Mouse (Mus musculus) common myeloid progenitor, adult 5-6 weeks (primary cell): ENCODE data around the gene Mrps27. TPM values are rescaled to one million over a fixed set of nuclear protein-coding genes. Genes with fewer than 3 reads are reported as not detected.
A peak's percentile ranks its signal among the peaks of the same experiment; 100 is the strongest.
"Not testable (repeated sequence)": the region's sequence is repeated elsewhere in the genome, so short reads cannot be mapped to it uniquely, and the experiment has no call there.

Source experiments
- ATAC-seq: replicated peaks from 2 replicates; pipeline ENCODE4 v1.8.0; 2016; ENCODE audit warnings: low read depth, mild to moderate bottlenecking, moderate TSS enrichment, inconsistent platforms; ENCODE audit not compliant: poor library complexity, severe bottlenecking
- total RNA-seq: library from RNA; stranded (forward); fragments of 200-1000, 187-1606 nt; gene quantifications from 2 replicates; pipeline ENCODE4 v1.2.3, GENCODE M21; 2017

Gene Mrps27
- total RNA-seq, result 28.6 and 35.0 TPM in 2 replicates

DNA sequence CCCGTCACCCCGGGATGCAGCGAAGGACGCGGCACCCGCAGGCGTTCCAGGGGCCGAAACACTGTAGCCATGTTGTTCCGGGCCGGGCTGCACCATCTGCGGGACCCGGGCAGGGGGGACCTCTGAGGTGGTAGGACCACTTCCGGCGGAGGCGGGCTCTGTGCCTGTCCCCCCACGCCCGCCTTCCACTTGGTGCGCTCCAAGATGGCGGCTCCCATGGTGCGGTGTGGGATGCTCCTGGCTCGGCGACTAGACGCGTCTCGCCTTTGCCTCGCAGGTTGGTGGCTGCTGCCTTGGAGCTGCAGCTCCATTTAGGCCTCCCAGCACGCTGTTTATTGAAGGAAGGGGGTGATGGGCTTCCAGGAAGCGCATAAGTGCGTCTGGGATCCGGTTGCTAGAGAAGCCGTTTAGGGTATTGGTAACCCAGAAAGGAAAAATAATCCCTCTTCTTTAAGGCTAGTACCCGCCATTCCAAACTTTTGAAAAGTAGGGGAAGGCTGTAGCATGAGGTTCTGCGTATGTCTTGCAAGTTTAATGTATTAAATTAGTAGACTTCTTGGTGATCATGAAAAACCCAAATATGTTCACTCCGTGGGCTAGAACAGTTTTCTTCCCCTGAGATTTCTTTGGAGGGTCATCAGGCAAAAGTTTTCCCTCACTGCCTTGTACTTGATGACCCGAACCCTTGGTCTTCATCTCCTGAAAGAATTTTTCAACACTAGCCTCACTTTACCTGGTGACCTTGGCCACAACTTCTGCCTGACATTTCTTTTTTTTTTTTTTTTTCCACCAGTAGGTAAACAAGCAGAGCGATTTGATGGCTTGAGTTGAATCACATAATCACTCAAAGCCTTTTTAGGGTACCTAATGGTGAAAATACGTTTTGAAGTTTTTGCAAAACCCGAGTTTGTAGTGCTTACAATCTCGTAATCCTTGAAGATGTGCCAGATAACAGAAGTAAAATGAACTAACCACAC is at the start of gene Mrps27, which contains the start of gene Ptcd2:
Gene Mrps27 (plus strand): TSS at position 188 of the 977 bp plus-strand sequence.
Gene Ptcd2 (minus strand): TSS at position 107 of the 977 bp plus-strand sequence.
- peak; percentile 100 for ATAC-seq

DNA sequence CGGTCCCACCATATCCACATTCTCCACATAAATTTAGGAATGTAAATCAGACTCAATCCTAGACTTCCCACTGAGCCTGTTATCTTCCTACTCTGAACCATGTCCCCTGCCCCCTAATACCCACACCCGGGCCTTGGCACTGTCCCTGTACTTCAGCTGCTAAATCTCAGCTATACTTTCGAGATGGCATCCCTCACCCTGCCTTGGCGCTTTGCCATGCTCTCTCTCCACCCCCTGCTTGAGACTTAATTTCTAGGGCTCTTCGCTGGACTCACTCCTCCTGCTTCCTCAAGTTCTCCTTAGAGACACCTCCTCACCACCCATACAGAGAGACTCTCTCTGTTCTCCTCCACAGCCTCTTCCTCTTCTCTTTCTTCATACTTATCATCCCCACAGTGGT is 44.7 kb upstream of the Mrps27 start:
- no peak for ATAC-seq

DNA sequence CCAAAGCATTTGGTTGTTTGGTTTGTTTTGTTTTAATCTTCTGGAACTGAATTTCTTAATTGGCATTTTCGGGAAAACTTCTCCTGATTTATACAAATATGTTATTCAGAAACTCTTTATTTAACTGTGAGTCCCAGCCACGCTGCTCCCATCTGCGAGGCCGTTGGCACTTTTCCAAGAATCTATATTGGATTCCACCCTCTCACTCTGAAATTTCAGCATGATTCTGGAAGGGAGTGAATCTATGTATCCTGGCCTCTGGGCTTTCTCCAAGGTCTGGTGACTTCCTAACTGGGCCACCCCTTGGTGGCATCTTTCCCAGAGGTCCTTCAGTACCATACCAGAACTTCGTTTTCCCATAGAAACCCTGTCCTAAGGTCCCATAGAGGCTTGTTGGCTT is 40.7 kb upstream of the Mrps27 start:
- no peak for ATAC-seq

DNA sequence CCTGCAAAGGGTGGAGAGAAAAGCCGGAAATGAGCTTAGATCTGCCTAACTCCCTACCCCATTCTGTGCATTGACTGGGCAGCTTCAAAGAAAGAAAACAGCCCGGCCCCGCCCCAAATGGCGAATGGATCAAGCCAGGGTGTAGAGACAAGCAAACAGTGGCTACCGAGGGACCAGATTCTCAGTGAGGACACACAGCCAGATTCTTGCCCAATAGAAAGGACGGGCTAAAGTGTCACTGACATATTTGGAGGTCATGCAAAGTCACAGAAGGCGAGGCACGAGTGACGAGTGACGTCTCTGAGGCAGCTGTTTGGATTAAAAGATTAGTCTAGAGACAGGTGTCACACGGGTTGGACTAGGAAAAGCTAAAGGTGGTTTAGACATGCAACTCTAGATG is 40.2 kb upstream of the Mrps27 start:
- no peak for ATAC-seq

DNA sequence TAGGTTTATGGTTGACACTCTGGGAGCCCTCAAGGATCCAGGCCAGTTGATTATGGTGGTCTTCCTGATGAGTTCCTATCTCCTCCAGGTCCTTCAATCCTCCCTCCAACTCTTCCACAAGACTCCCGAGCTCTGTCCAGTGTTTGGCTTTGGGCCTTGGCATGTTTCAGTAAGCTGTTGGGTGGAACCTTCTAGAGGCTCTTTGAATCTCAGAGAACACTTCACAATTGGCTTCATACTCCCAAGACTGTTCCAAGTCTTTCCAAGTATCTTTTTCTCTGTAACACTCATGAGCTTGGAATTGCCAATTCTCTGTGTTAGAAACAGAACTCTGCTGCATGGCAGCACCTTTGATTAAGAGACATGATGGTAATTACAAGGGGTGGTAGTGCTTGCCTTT is 39.4 kb upstream of the Mrps27 start:
- ATAC-seq, result no peak

DNA sequence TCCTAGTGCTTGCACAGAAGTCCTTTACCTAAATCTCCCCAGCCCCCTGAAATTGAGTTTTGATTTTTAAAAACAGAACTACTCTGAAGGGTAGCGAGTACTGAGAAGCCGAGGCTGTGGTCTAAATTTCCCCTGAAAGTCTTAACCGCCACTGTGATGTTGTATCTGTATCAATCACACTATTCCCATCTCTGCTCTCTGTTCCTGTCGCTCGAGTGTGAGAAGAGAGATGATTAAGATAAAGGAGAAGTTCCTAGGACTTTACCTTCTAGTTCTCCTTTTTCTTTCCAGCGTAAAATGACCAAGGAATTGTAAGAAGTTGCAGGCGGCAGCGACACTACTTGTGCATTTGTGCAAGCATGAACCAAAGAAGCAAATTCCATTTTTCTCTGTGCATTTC is 38.4 kb upstream of the Mrps27 start:
- ATAC-seq, result 0 out of 2 replicates have a peak, but pooled peaks have one; percentile 25

DNA sequence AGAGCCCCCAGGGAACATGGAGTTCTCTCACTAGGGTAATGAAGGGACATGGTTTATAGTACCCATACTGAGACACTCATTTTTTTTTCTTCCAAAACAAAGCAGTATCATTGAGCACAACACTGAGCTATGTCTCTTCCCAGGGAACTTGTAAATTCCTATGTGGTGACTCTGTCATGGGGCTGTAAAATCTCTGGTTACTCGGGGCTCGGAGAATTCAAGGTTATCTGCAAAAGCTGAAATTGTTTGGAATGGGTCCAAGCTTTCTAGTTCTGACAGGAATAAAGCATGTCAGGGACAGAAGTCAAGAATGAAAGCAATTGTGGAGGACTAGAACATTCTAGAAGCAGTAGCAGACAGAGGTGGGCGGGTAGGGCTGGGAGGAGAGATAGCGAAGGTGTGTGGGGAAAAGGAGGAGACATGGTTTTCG is 36.6 kb upstream of the Mrps27 start:
- no peak for ATAC-seq

DNA sequence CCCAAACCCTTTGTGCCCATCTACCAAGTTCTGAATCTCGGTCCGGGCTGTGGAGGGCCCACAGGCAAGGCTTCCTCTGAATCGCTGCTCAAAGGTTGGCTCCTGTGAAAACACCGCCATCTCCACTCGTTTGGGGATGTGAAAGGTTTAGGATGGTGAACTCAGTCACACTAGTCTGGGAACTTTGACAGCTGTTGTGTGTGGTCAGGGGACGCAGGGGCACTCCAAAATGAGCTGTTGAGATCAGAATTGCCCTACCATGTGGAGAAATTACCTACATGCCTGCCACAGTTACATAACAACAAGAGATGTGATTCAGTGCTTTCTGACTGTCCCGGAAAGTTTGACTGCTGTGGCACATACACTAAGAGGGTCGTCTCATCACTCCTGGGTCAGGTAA is 36.2 kb upstream of the Mrps27 start:
- ATAC-seq, result no peak

DNA sequence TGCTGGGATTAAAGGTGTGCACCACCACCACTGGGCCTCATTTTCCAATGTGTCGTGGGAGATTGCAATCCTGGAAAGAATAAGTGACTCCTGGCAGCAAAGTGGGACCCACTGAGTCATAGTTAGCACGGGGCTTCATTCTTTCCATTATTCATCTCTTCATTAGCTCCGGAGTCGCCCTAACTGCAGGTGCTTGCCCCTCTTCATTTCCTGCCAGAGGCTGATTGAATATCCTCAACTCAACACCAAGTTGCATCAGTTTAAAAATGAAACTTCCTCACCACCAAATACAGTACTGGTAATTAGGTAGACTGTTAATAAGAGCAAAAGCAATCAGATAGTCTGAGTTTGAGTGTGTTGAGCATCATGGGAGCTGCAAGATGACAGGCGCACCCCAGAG is 30.5 kb upstream of the Mrps27 start:
- no peak for ATAC-seq

DNA sequence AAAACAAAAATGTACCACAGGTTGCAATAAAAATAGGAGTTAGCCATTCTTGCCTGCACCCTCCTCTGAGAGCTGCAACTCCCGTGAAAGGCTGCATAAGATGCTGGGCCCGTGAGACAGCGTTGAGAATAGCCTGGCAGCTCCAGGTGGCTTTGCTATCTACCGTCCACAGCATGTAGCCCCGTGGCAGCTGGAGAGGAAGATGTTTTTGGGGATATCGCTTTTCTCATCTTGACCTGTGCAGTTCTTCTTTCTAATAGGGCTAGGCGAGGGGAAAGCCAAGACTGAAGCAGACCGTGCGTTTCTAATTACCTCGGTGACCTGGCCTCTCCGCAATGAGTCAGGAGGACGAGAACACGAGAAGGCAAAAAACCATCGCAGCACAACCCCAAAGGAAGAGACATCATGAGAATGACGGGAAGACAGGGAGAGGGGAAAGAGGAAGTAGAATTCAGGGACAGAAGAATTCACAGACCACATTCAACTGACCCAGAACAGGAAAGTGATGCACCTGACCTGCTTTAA is 29.9 kb upstream of the Mrps27 start:
- ATAC-seq, result peak; percentile 42

DNA sequence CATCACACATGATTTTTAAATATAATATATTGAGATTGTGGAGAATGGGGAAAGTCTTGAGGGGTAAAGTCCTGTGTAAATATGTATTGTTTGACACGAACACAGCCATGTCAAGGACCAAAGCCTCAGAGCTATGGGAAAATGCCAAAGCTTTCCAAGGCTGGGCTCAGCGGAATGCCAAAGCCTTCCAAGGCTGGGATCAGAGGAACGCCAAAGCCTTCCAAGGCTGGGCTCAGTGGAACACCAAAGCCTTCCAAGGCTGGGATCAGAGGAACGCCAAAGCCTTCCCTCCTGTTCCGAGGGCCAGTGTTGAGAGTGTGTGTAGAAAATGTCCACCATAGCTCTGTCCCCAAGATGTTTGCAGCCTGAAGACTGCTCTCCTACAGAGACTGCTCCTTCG is 28.2 kb upstream of the Mrps27 start:
- no peak for ATAC-seq

DNA sequence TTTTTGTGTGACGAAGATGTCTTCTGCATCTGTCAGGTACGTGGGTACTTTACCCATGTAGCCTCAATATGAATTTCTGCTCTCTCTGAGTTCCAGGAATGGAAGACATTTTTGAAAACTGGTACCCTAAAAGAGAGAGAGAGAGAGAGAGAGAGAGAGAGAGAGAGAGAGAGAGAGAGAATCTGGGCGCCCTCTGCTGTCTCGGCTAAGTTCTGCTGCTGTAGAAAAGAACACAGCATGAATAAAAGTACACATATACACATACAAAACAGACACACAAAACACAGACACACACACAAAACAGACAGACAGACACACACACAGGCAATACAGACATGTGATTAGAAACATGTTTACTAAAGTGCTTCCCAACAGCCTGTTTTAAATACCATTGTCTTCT is 27.5 kb upstream of the Mrps27 start:
- ATAC-seq, result no peak

DNA sequence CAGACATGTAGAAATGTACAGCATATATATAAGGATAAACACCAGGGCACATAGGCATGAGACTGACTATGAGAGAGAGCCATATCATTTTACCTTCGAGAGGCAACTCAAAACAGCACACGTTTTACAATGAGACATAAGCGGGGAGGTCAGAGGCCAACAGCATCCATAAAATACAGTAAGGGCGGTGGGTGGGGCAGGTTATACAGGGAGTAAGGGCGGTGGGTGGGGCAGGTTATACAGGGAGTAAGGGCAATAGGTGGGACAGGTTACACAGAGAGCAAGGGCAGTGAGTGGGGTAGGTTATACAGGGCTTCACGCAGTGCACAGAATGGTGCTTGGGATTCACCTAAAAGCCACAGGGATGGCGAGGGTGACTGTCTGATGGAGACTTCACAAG is 24.1 kb upstream of the Mrps27 start:
- no peak for ATAC-seq

DNA sequence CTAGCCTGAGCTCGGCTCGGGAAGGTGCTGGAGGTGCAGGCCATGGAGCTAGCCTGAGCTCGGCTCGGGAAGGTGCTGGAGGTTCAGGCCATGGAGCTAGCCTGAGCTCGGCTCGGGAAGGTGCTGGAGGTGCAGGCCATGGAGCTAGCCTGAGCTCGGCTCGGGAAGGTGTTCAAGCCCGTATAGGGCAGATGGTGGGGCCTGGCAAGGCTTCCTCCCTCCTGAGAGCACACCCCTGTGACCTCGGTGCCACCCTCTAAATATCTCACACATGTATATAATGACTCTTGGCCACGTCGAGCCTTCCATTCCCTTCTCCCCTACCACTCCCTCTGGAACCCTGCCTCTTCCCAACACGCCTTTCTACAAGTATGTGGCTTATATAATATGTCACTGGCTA is 21.7 kb upstream of the Mrps27 start:
- ATAC-seq, result not testable (repeated sequence)

DNA sequence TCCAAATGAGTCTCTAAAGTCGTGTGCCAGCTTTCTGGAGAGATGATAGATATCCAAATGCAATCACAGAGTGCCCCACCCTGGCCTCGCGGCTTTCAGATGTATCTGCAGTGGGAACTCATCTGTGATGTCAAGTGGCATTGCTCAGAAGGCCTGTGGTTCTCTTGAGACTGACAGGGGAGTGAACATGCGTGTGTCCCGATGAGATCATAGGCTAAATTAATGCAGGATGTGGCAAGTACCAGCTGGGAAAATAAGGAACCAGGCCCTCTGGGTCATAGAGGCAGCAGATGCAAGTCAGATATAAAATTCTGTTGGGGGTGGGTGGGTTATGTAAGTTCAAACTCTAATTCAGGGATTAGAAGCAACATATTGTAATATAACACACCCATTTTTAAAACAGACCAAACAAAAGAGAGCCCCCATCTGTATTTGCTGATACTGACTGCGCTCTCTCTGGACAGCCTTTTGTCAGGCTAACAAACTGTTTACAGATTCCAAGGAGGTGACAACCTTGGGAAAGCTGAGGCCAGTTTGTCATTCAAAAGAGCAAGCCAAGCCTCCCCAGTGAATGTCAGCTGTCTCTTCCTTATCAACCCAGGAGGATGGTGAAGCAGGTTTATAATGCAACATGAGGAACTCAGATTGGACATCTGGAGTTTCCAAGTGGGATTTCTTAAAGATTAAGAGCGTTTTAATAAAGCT is 20.8 kb upstream of the Mrps27 start:
- peak; percentile 68 for ATAC-seq

DNA sequence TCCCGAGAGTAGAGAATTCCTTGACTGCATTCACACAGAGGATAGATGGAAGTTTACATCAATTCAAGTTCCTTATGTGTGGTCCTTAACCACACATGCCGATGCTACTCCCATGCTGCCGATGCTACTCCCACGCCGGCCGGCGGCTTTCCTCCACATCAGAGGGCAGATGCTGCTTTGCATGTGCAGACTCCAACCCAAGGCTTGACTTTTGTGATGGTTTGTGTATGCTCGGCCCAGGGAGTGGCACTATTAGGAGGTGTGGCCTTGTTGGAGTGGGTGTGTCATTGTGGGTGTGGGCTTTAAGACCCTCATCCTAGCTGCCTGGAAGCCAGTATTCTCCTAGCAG is 20.3 kb upstream of the Mrps27 start:
- not testable (repeated sequence) for ATAC-seq

DNA sequence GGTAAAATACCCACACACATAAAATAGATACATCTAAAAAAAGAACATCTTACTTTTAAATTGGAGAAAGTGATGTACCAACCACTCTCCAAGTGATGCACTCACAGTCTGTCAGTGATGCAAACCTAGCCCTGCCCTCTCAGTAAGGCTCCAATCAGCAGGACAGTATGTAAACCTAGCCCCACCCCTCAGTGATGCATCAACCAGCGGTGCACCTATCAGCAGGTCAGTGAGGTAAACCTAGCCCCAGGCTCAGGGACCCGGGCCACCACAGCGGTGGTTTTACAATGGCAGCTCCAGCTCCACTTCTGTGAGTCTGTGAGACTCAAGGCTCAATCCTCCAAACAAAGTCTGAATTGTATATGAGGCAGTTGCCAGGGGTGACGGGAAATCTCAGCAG is 13.3 kb upstream of the Mrps27 start:
- no peak for ATAC-seq

DNA sequence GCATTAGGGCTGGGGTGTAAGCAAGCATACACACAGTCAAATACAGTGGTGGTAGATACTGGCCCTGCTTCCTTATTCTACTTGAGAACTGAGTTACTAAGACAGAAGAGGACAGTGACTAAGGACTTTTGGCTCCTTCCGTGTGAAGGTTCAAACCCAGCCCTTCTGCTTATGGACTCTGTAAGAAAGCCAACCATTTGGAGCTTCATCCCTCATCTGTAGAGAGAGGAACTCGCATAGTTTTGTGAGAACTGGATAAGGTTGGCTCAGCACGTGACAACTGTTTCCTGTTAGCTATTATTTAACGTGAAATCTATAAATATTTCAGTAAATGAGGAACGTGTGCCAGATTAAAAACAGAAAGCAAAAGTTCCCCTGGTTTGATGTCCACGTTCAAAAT is 7.1 kb upstream of the Mrps27 start:
- peak; percentile 70 for ATAC-seq

DNA sequence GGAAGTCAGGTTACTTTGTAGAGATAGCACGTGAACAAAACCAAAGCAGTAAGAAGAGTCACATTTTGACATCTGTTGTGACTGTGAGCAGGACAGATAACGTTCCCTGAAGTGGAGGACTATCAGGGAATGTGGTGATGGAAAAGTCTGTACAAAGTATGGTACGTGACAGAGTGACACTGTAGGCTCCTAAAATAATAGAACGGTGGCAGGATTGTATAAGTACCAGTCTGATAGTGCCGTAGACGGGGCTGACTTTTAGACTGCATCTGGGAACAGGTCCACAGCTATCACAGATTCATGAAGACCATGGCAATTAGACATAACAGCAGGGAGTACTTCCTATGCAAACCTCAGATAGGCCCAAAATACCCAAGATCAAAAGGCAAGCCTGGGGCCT is 3.1 kb upstream of the Mrps27 start:
- no peak for ATAC-seq

DNA sequence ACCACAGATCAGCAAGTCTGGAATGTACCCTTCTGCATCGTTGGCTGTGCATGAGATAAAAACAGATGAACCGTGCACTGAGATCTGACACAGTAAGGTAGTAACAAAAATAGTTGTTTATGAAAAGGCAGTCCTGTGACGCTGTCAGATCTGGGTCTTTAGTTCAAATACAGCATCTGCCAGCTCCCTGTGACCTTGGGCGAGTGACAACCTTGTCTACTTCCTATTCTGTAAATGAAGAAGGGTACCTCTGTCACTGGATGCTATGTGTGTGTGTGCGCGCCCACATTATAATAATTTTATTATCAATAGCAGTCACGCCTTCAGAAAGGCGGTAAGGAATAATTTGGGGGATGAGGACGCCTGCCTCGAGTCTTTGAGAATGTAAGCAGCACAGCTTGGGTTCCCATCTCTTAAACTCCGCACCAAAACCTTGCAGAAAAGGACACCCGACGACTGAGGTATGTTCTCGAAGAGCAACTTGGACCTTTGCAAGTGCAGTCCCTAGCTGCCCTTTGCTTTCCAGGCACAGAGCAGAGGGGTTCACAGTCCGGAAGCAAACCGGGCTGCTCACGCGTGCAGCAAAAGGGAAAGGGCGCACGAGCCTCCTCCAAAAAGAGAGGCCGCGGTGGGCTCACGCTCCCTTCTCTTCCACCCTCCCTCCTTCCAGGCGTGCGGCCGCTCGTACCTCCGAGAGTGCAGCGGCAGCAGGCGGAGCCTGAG is 549 bp upstream of the Mrps27 start:
- ATAC-seq, result 0 out of 2 replicates have a peak, but pooled peaks have one; percentile 15
